7 mouse cellular contexts compared by ENCODE assay signal in genomic region chr10:80350292-80350691, GRCm38 (mm10). TPM values are rescaled to one million over a fixed set of nuclear protein-coding genes. Genes with fewer than 3 reads are reported as not detected.
A peak's percentile ranks its signal among the peaks of the same experiment; 100 is the strongest.
DNase-seq lines count a peak whose midpoint lies in the region; ATAC-seq lines count a peak whose summit lies in the region.

No protein-coding gene starts in this region.

- peak; percentile 74 for ATAC-seq in intestine, embryonic 15.5 days
- ATAC-seq in limb, embryonic 11.5 days (ENCODE audit: insufficient number of reproducible peaks, low FRiP score, low TSS enrichment, low read depth): peak; percentile 45; the same call in 1 of the 2 replicates
- peak; percentile 87 for ATAC-seq in midbrain, embryonic 13.5 days

- H3K4me1 ChIP-seq in intestine, embryonic 15.5 days (replicated peaks): peaks cover 29% of the 10 kb centered on the region
- H3K4me1 ChIP-seq in limb, embryonic 11.5 days (ENCODE audit: control insufficient read depth, insufficient read depth, low read length): peaks cover 10% of the 10 kb centered on the region; the same call in 1 of the 2 replicates
- H3K4me1 ChIP-seq in midbrain, embryonic 13.5 days (replicated peaks): peaks cover 14% of the 10 kb centered on the region

- 0 out of 2 replicates have a peak overlapping the region, but pooled peaks have one; percentile 4 for H3K4me3 ChIP-seq in intestine, embryonic 15.5 days (replicated peaks)
- H3K4me3 ChIP-seq in limb, embryonic 11.5 days (ENCODE audit: low read depth, low read length): no peak overlapping the region
- H3K4me3 ChIP-seq in midbrain, embryonic 13.5 days (replicated peaks): no peak overlapping the region

- H3K36me3 ChIP-seq in intestine, embryonic 15.5 days: no peaks in the 10 kb centered on the region
- no peaks in the 10 kb centered on the region for H3K36me3 ChIP-seq in limb, embryonic 11.5 days (ENCODE audit: control insufficient read depth, insufficient read depth, low read length)
- no peaks in the 10 kb centered on the region for H3K36me3 ChIP-seq in midbrain, embryonic 13.5 days

- WGBS in intestine, embryonic 15.5 days: 5% methylated on average over 7 of the region's 7 CpGs
- WGBS in limb, embryonic 11.5 days: 2% methylated on average over 7 of the region's 7 CpGs
- WGBS in midbrain, embryonic 13.5 days: 4% methylated on average over 7 of the region's 7 CpGs

- H3K27ac ChIP-seq in intestine, embryonic 15.5 days: no peak overlapping the region
- no peak overlapping the region for H3K27ac ChIP-seq in limb, embryonic 11.5 days (replicated peaks; ENCODE audit: low read depth, low read length)
- H3K27ac ChIP-seq in midbrain, embryonic 13.5 days: no peak overlapping the region

- H3K9ac ChIP-seq in intestine, embryonic 15.5 days: no peak overlapping the region
- no peak overlapping the region for H3K9ac ChIP-seq in limb, embryonic 11.5 days (ENCODE audit: low read length)
- no peak overlapping the region for H3K9ac ChIP-seq in midbrain, embryonic 13.5 days (replicated peaks)

- H3K27me3 ChIP-seq in intestine, embryonic 15.5 days (replicated peaks): peaks cover 60% of the 10 kb centered on the region
- peaks cover 90% of the 10 kb centered on the region for H3K27me3 ChIP-seq in limb, embryonic 11.5 days (ENCODE audit: control insufficient read depth, insufficient read depth, low read length)
- peaks cover 97% of the 10 kb centered on the region for H3K27me3 ChIP-seq in midbrain, embryonic 13.5 days

- H3K4me2 ChIP-seq in intestine, embryonic 15.5 days (replicated peaks): no peak overlapping the region
- H3K4me2 ChIP-seq in limb, embryonic 11.5 days (ENCODE audit: low read depth, severe bottlenecking): no peak overlapping the region
- no peak overlapping the region for H3K4me2 ChIP-seq in midbrain, embryonic 13.5 days (replicated peaks)

- DNase-seq in adrenal gland, adult 2 months: peak; percentile 86
- peak; percentile 86 for DNase-seq in embryo, embryonic 11 days
- DNase-seq in gastrocnemius, postnatal 4 days (ENCODE audit: low spot score in 2 of 2): peak; percentile 74 to 82
- peak; percentile 93 for DNase-seq in limb, embryonic 11.5 days (ENCODE audit: low spot score)
- DNase-seq in spleen, adult 12 weeks (ENCODE audit: low spot score): peak; percentile 82

- H3K9me3 ChIP-seq in intestine, embryonic 15.5 days: no peaks in the 10 kb centered on the region
- H3K9me3 ChIP-seq in limb, embryonic 11.5 days (ENCODE audit: control insufficient read depth, low read length): no peaks in the 10 kb centered on the region
- H3K9me3 ChIP-seq in midbrain, embryonic 13.5 days: no peaks in the 10 kb centered on the region

RNA-seq across cellular contexts. Expression of gene Adamtsl5, which starts 2.1 kb away (rescaled TPM):
- total RNA-seq in adrenal gland, adult 2 months (2021): 10 to 100 TPM in 1 of 2 experiments, 1 to 10 TPM in 1; 8.0 to 10.3 TPM
- polyA plus RNA-seq in adrenal gland, adult 2 months (2012; rRNA removed): 35.1 and 41.5 TPM in 2 replicates
- total RNA-seq in gastrocnemius, postnatal 4 days (2021): 10 to 100 TPM; 15.5 to 16.5 TPM
- 19.3 and 20.4 TPM in 2 replicates for polyA plus RNA-seq in intestine, embryonic 15.5 days (2015; fragmentation: Nextera tagmentation; extraction: Ambion mirVana)
- 0.28 and 0.41 TPM in 2 replicates for polyA plus RNA-seq in limb, embryonic 11.5 days (2014; fragmentation: Nextera tagmentation; extraction: Ambion mirVana)
- polyA plus RNA-seq in midbrain, embryonic 13.5 days (2015; fragmentation: Nextera tagmentation; extraction: Ambion mirVana): 0.39 and 0.61 TPM in 2 replicates

RNA-seq across cellular contexts. Expression of gene Plk5, which starts 6.0 kb away (rescaled TPM):
- total RNA-seq in adrenal gland, adult 2 months (2021): under 1 TPM; 0.14 to 0.45 TPM
- polyA plus RNA-seq in adrenal gland, adult 2 months (2012; rRNA removed): 1.5 and 2.6 TPM in 2 replicates
- under 1 TPM in 1 of 2 experiments, not detected in 1; 0.34 TPM for total RNA-seq in gastrocnemius, postnatal 4 days (2021)
- 0.32 and 0.63 TPM in 2 replicates for polyA plus RNA-seq in intestine, embryonic 15.5 days (2015; fragmentation: Nextera tagmentation; extraction: Ambion mirVana)
- 0.49 and 0.61 TPM in 2 replicates for polyA plus RNA-seq in limb, embryonic 11.5 days (2014; fragmentation: Nextera tagmentation; extraction: Ambion mirVana)
- 0.96 and 1.3 TPM in 2 replicates for polyA plus RNA-seq in midbrain, embryonic 13.5 days (2015; fragmentation: Nextera tagmentation; extraction: Ambion mirVana)

RNA-seq across cellular contexts. Expression of gene Reep6, which starts 20.5 kb away (rescaled TPM):
- total RNA-seq in adrenal gland, adult 2 months (2021): 10 to 100 TPM; 11.1 to 15.6 TPM
- polyA plus RNA-seq in adrenal gland, adult 2 months (2012; rRNA removed): 11.3 and 15.7 TPM in 2 replicates
- total RNA-seq in gastrocnemius, postnatal 4 days (2021): 1 to 10 TPM; 2.7 to 4.1 TPM
- polyA plus RNA-seq in intestine, embryonic 15.5 days (2015; fragmentation: Nextera tagmentation; extraction: Ambion mirVana): 132 and 159 TPM in 2 replicates
- polyA plus RNA-seq in limb, embryonic 11.5 days (2014; fragmentation: Nextera tagmentation; extraction: Ambion mirVana): 5.2 and 7.2 TPM in 2 replicates
- polyA plus RNA-seq in midbrain, embryonic 13.5 days (2015; fragmentation: Nextera tagmentation; extraction: Ambion mirVana): 3.0 and 3.1 TPM in 2 replicates

RNA-seq across cellular contexts. Expression of gene Pcsk4, which starts 21.0 kb away (rescaled TPM):
- total RNA-seq in adrenal gland, adult 2 months (2021): 1 to 10 TPM; 1.8 to 3.4 TPM
- polyA plus RNA-seq in adrenal gland, adult 2 months (2012; rRNA removed): 15.9 and 19.6 TPM in 2 replicates
- total RNA-seq in gastrocnemius, postnatal 4 days (2021): 1 to 10 TPM; 1.0 to 1.5 TPM
- 8.1 and 8.8 TPM in 2 replicates for polyA plus RNA-seq in intestine, embryonic 15.5 days (2015; fragmentation: Nextera tagmentation; extraction: Ambion mirVana)
- 4.4 and 5.3 TPM in 2 replicates for polyA plus RNA-seq in limb, embryonic 11.5 days (2014; fragmentation: Nextera tagmentation; extraction: Ambion mirVana)
- 1.9 and 2.1 TPM in 2 replicates for polyA plus RNA-seq in midbrain, embryonic 13.5 days (2015; fragmentation: Nextera tagmentation; extraction: Ambion mirVana)

RNA-seq across cellular contexts. Expression of gene 2310011J03Rik, which starts 30.0 kb away (rescaled TPM):
- total RNA-seq in adrenal gland, adult 2 months (2021): 10 to 100 TPM; 21.6 to 32.5 TPM
- polyA plus RNA-seq in adrenal gland, adult 2 months (2012; rRNA removed): 57.0 and 61.7 TPM in 2 replicates
- total RNA-seq in gastrocnemius, postnatal 4 days (2021): 10 to 100 TPM; 16.7 to 17.6 TPM
- 51.4 and 51.5 TPM in 2 replicates for polyA plus RNA-seq in intestine, embryonic 15.5 days (2015; fragmentation: Nextera tagmentation; extraction: Ambion mirVana)
- 38.1 and 45.0 TPM in 2 replicates for polyA plus RNA-seq in limb, embryonic 11.5 days (2014; fragmentation: Nextera tagmentation; extraction: Ambion mirVana)
- 27.8 and 33.4 TPM in 2 replicates for polyA plus RNA-seq in midbrain, embryonic 13.5 days (2015; fragmentation: Nextera tagmentation; extraction: Ambion mirVana)

Comparison
In these comparisons a context has a peak if more than half of its experiments do, and no peak if none do; other contexts are left out.
1. RNA of gene Adamtsl5, which starts 2.1 kb away (polyA plus RNA-seq): 35.1 to 41.5 TPM in adrenal gland, adult 2 months and 19.3 to 20.4 TPM in intestine, embryonic 15.5 days; 0.39 to 0.61 TPM in midbrain, embryonic 13.5 days and 0.28 to 0.41 TPM in limb, embryonic 11.5 days; every median in the first group is over 10 times any median in the second.
2. Peak in every context shown above with its lines, with median percentiles within 50 percentile points of each other: DNase-seq and ATAC-seq.